Mouse (Mus musculus) B cell, adult (primary cell): ENCODE results near the gene Pigv. TPM values are rescaled to one million over a fixed set of nuclear protein-coding genes. Genes with fewer than 3 reads are reported as not detected.

ENCODE experiments used
- total RNA-seq: library from RNA; stranded (reverse); gene quantifications from 4 replicates; pipeline ENCODE4 v1.2.4, GENCODE M21; 2023; ENCODE audit not compliant: inconsistent age

The Pigv gene
- 18.4 to 20.5 TPM (median 20.3 TPM) in 4 replicates for total RNA-seq

DNA sequence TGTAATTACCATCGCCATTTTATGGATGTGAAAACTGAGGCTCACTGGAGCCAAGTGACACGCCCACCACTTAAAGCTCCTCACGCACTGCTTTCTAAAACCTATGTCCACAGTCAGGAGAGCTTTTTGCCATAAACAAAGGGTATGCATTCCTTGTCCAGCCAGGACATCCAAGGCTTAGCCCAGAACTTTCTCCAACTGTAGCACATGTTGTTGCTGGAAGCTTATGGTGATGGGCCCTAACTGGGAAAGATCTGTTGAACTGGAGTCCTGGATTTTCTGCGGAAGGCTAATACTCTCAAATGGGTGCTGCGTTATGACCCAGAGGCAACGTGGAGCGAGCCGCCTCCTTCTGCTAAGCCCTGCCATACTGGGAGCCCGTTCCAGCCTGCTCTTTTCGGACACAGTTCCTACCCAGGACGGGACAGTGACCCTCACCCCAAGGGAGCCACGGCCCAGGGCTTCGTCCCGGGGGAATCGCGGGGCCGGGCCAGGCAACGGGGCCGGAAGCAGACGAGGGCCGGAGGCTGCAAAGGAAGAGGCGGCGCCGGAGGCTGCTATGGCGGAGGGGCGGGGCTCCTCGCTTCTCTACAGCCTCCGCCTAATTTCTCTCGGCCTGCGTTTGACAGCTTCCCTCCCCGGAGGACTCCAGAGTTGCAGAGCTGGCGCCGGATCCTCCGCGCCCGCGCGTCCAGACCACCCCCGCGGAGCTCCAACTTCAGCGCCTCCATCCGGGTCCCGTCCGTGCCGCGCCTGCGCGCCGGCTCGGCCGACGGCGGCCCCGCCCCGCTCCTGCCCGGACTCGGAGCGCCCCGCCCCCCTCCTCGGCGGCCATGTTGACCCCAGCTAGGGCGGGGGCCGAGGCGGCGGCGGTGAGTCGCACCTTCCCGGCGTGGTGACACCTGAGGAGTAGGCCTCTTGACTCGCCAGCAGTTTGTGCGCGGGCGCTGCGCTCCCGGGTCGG lies at the start of gene Pigv:
Gene Pigv (minus strand): TSS at position 767 of the 964 bp plus-strand sequence.

DNA sequence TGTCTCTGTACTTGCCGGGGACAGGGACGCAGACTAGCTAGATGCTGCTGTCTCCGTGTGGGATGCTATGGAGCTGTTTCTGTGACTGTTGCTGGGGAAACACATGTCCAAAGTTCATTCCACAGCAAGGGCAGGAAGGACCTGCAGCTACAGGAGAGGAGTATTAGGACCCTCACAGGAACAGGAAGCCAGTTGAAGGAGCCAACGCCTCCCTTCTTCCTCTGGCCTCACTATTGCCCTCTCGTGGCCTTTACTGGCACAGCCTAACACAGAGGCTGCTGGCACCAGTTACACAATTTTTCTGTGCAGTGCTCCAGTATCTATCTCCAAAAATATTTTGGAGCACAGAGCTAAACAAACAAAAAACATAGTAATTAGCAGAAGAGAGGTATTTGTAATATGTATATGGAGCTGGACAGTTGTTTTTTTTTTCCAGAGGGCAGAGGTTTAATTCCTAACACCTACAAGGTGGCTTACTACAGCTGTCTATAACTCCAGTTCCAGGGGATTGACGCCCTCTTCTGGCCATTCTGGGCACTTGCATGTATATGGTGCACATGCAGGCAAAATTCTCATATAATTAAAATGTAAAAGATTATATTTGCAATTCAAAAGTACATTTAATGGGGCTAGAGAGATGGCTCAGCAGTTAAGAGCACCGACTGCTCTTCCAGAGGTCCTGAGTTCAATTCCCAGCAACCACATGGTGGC lies 22.3 kb downstream of the Pigv start, which contains the start of gene Zdhhc18:
Gene Zdhhc18 (minus strand): TSS at position 166 of the 711 bp plus-strand sequence.

Other genes starting within 250 kb of the Pigv start
- gene Tent5b, start 192.5 kb downstream of the Pigv start, total RNA-seq: not detected in 4 replicates
- 0.81 TPM in 1 of 4 replicates, not detected in the others for gene Trnp1, start 174.1 kb downstream of the Pigv start, total RNA-seq
- gene Kdf1, start 153.7 kb downstream of the Pigv start, total RNA-seq: not detected in 4 replicates
- gene Nudc, start 126.7 kb downstream of the Pigv start, total RNA-seq: 84.5 to 99.2 TPM (median 93.2 TPM) in 4 replicates
- gene Nr0b2, start 119.3 kb downstream of the Pigv start, total RNA-seq: not detected in 4 replicates
- gene Gpatch3, start 97.9 kb downstream of the Pigv start, total RNA-seq: 25.3 to 28.1 TPM (median 25.7 TPM) in 4 replicates
- 24.6 to 30.2 TPM (median 25.9 TPM) in 4 replicates for gene Gpn2, start 88.3 kb downstream of the Pigv start, total RNA-seq
- gene Sfn, start 70.5 kb downstream of the Pigv start, total RNA-seq: 40.0 to 53.1 TPM (median 48.7 TPM) in 4 replicates
- gene Zdhhc18, start 22.5 kb downstream of the Pigv start, total RNA-seq: 227 to 260 TPM (median 255 TPM) in 4 replicates
- gene Arid1a, start 84.1 kb upstream of the Pigv start, total RNA-seq: 288 to 326 TPM (median 300 TPM) in 4 replicates
- 74.4 to 85.0 TPM (median 84.4 TPM) in 4 replicates for gene Rps6ka1, start 215.2 kb upstream of the Pigv start, total RNA-seq